Mouse (Mus musculus) liver, embryonic 14.5 days (tissue): ENCODE measurements at regions not wholly inside any gene's neighbourhood (a gene's known extent, or its start where the extent isn't known, plus 50 kb on each side); places are given as distances from the start of the nearest gene placed in this dataset.

Experiments
- CTCF ChIP-seq: IDR thresholded peaks from 2 replicates; pipeline ENCODE4 v1.5.1; 2016; ENCODE audit warnings: antibody characterized with exemption, low read depth, control low read depth
- EP300 ChIP-seq: IDR thresholded peaks from 2 replicates; pipeline ENCODE4 v1.6.1; 2016; ENCODE audit warnings: antibody characterized with exemption, low read depth

GRCm38 (mm10) chr15:91975606-91976005 is 75.4 kb upstream of the Cntn1 start:
- TF ChIP-seq CTCF = no peak
- no peak for TF ChIP-seq EP300
